Mouse (Mus musculus): ENCODE data around the gene Wdr25. TPM values are rescaled to one million over a fixed set of nuclear protein-coding genes. Genes with fewer than 3 reads are reported as not detected.

The Wdr25 gene
- polyA plus RNA-seq, 1 experiment, result 18.3 TPM

DNA sequence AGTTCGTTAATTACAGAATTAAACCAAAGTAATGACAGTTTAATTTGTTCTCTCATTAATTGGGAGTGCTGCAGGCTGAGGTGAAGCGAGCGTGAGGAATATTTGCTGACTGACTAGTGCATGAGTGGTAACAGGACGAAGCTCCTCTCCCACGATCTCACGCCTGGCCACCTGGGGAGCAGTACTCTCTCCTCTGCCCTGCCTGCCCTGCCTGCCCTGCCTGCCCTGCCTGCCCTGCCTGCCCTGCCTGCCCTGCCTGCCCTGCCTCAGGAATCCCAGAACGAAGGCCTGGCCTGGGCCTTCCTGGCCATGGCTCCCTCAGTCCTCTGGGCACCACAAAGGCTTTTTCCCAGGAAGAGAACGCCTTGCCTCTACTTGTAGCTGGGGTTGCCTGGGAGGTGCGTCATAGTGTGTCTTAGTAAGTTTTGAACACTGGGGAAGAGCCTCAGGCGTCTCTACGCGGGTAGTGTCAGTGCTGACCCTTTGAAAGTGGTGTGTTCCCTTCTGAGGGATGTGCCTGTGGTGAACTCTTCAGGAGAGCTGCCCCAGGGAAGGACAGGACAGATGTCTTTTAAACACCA lies 66.3 kb downstream of the Wdr25 start:
- Histone ChIP-seq H3K4me1 (ENCODE audit: control insufficient read depth, insufficient read depth, low read length) (no peaks in the 10 kb centered on the region; the same call in 1 of the 2 replicates), H3K4me3 (replicated peaks; ENCODE audit: extremely low read depth, low read depth, low read length) (no peak overlapping the region)
- no peak for TF ChIP-seq POLR2A (IDR thresholded peaks at IDR 0.05; ENCODE audit: borderline replicate concordance, extremely low read depth, low read depth, low read length)
- no peak for TF ChIP-seq CTCF (IDR thresholded peaks at IDR 0.05; ENCODE audit: insufficient read depth, low read length)
- WGBS, result 56% methylated on average over 12 of the region's 12 CpGs
- no peak for DNase-seq

GRCm38 (mm10) chr12:108960225-108960624 lies 66.8 kb downstream of the Wdr25 start:
- DNase-seq, result peak; percentile 14
- Histone ChIP-seq H3K4me3 (replicated peaks; ENCODE audit: extremely low read depth, low read depth, low read length) (no peak overlapping the region), H3K4me1 (ENCODE audit: control insufficient read depth, insufficient read depth, low read length) (no peaks in the 10 kb centered on the region; the same call in 1 of the 2 replicates)
- WGBS, result 30% methylated on average over 10 of the region's 10 CpGs
- no peak for TF ChIP-seq POLR2A (IDR thresholded peaks at IDR 0.05; ENCODE audit: borderline replicate concordance, extremely low read depth, low read depth, low read length)
- no peak for TF ChIP-seq CTCF (IDR thresholded peaks at IDR 0.05; ENCODE audit: insufficient read depth, low read length)

GRCm38 (mm10) chr12:108967631-108968030 lies 74.2 kb downstream of the Wdr25 start:
- TF ChIP-seq CTCF (IDR thresholded peaks at IDR 0.05; ENCODE audit: insufficient read depth, low read length) (no peak), POLR2A (IDR thresholded peaks at IDR 0.05; ENCODE audit: borderline replicate concordance, extremely low read depth, low read depth, low read length) (no peak)
- WGBS, result 77% methylated on average over 4 of the region's 4 CpGs
- no peak overlapping the region for H3K4me3 ChIP-seq (replicated peaks; ENCODE audit: extremely low read depth, low read depth, low read length)
- DNase-seq, result no peak
- H3K4me1 ChIP-seq (ENCODE audit: control insufficient read depth, insufficient read depth, low read length), result no peaks in the 10 kb centered on the region

- 73% methylated on average over 10 of the region's 10 CpGs for WGBS
- no peak for DNase-seq
Measured at GRCm38 (mm10) chr12:108968031-108968430, 74.6 kb downstream of the Wdr25 start.

GRCm38 (mm10) chr12:108971446-108971845 lies 78.0 kb downstream of the Wdr25 start:
- no peak for TF ChIP-seq CTCF (IDR thresholded peaks at IDR 0.05; ENCODE audit: insufficient read depth, low read length)
- TF ChIP-seq POLR2A (IDR thresholded peaks at IDR 0.05; ENCODE audit: borderline replicate concordance, extremely low read depth, low read depth, low read length), result no peak
- Histone ChIP-seq H3K4me1 (ENCODE audit: control insufficient read depth, insufficient read depth, low read length) (no peaks in the 10 kb centered on the region), H3K4me3 (replicated peaks; ENCODE audit: extremely low read depth, low read depth, low read length) (no peak overlapping the region)
- WGBS, result 76% methylated on average over 9 of the region's 9 CpGs
- no peak for DNase-seq

More at GRCm38 (mm10) chr12:108968031-108968430, 74.6 kb downstream of the Wdr25 start:
- no peaks in the 10 kb centered on the region for H3K4me1 ChIP-seq (ENCODE audit: control insufficient read depth, insufficient read depth, low read length)
- H3K4me3 ChIP-seq (replicated peaks; ENCODE audit: extremely low read depth, low read depth, low read length), result no peak overlapping the region
- TF ChIP-seq CTCF (IDR thresholded peaks at IDR 0.05; ENCODE audit: insufficient read depth, low read length), result no peak
- no peak for TF ChIP-seq POLR2A (IDR thresholded peaks at IDR 0.05; ENCODE audit: borderline replicate concordance, extremely low read depth, low read depth, low read length)

GRCm38 (mm10) chr12:108972234-108972633 lies 78.8 kb downstream of the Wdr25 start:
- 64% methylated on average over 14 of the region's 14 CpGs for WGBS
- no peak for DNase-seq
- no peak overlapping the region for H3K4me3 ChIP-seq (replicated peaks; ENCODE audit: extremely low read depth, low read depth, low read length)
- no peaks in the 10 kb centered on the region for H3K4me1 ChIP-seq (ENCODE audit: control insufficient read depth, insufficient read depth, low read length)
- no peak for TF ChIP-seq CTCF (IDR thresholded peaks at IDR 0.05; ENCODE audit: insufficient read depth, low read length)
- no peak for TF ChIP-seq POLR2A (IDR thresholded peaks at IDR 0.05; ENCODE audit: borderline replicate concordance, extremely low read depth, low read depth, low read length)

- WGBS, result 43% methylated on average over 10 of the region's 10 CpGs
Measured at GRCm38 (mm10) chr12:108979977-108980376, 86.5 kb downstream of the Wdr25 start.

DNA sequence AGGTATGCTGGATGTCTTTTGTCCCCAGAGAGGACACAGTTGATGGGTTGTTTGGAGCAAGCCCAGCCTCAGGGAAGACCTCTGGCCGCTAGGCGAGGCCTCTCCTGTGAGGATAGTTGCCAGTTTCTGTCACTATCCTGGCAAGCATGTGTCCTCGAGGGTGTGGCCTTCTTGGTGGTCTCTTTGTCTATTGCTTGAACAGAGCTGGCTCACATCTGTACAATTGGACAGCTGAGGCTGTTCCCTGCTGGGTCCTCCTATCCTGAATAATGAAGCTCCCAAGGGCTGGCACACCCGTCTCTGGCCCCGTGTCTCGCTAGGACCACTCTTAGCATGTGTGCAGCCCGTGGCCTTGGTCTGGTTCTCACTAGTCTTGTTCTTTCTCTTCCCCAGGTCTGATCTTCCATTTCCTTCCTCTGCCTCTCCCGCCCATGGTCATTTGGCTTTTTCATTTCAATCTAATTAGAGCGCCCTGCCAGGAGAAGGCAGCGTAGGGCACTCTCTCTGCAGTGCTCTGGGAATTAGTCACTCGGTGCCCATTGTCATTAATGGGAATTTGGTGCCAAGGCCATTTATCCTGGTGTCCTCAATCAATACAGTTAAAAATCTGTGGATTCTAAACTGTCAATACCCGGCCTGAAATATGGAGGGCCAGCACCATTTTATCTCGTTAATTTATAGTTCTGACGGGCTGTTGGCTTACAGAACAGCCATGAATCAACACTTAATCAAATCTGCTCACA lies 88.7 kb downstream of the Wdr25 start:
- no peak for DNase-seq
- 83% methylated on average over 14 of the region's 14 CpGs for WGBS
- TF ChIP-seq POLR2A (IDR thresholded peaks at IDR 0.05; ENCODE audit: borderline replicate concordance, extremely low read depth, low read depth, low read length) (no peak), CTCF (IDR thresholded peaks at IDR 0.05; ENCODE audit: insufficient read depth, low read length) (no peak)
- Histone ChIP-seq H3K4me1 (ENCODE audit: control insufficient read depth, insufficient read depth, low read length) (no peaks in the 10 kb centered on the region), H3K4me3 (replicated peaks; ENCODE audit: extremely low read depth, low read depth, low read length) (no peak overlapping the region)

More at GRCm38 (mm10) chr12:108979977-108980376, 86.5 kb downstream of the Wdr25 start:
- DNase-seq, result no peak
- TF ChIP-seq CTCF (IDR thresholded peaks at IDR 0.05; ENCODE audit: insufficient read depth, low read length) (no peak), POLR2A (IDR thresholded peaks at IDR 0.05; ENCODE audit: borderline replicate concordance, extremely low read depth, low read depth, low read length) (no peak)
- H3K4me3 ChIP-seq (replicated peaks; ENCODE audit: extremely low read depth, low read depth, low read length), result no peak overlapping the region
- H3K4me1 ChIP-seq (ENCODE audit: control insufficient read depth, insufficient read depth, low read length), result no peaks in the 10 kb centered on the region

GRCm38 (mm10) chr12:108982684-108982960 lies 89.2 kb downstream of the Wdr25 start:
- no peak overlapping the region for H3K4me3 ChIP-seq (replicated peaks; ENCODE audit: extremely low read depth, low read depth, low read length)
- TF ChIP-seq CTCF (IDR thresholded peaks at IDR 0.05; ENCODE audit: insufficient read depth, low read length) (no peak), POLR2A (IDR thresholded peaks at IDR 0.05; ENCODE audit: borderline replicate concordance, extremely low read depth, low read depth, low read length) (no peak)
- H3K4me1 ChIP-seq (ENCODE audit: control insufficient read depth, insufficient read depth, low read length), result no peaks in the 10 kb centered on the region
- no peak for DNase-seq
- WGBS, result 83% methylated on average over 6 of the region's 6 CpGs

GRCm38 (mm10) chr12:108983496-108983895 lies 90.1 kb downstream of the Wdr25 start:
- WGBS, result 75% methylated on average over 6 of the region's 6 CpGs
- DNase-seq, result no peak
- H3K4me3 ChIP-seq (replicated peaks; ENCODE audit: extremely low read depth, low read depth, low read length), result no peak overlapping the region

More at GRCm38 (mm10) chr12:108983496-108983895, 90.1 kb downstream of the Wdr25 start:
- no peaks in the 10 kb centered on the region for H3K4me1 ChIP-seq (ENCODE audit: control insufficient read depth, insufficient read depth, low read length)
- TF ChIP-seq CTCF (IDR thresholded peaks at IDR 0.05; ENCODE audit: insufficient read depth, low read length) (no peak), POLR2A (IDR thresholded peaks at IDR 0.05; ENCODE audit: borderline replicate concordance, extremely low read depth, low read depth, low read length) (no peak)
